Mouse (Mus musculus) olfactory bulb, adult 2 months (tissue): ENCODE data around the gene Rgs3.

Experiments used
- CTCF ChIP-seq: fragments of 200-500 bp; IDR thresholded peaks from 2 replicates; pipeline ENCODE4 v1.5.1; 2012; ENCODE audit warnings: low read depth, mild to moderate bottlenecking, low read length, moderate library complexity; ENCODE audit not compliant: insufficient read depth
- POLR2A ChIP-seq: fragments of 200-500 bp; IDR thresholded peaks from 2 replicates; pipeline ENCODE4 v1.6.1; 2012; ENCODE audit warnings: mild to moderate bottlenecking, low read depth, low read length, moderate library complexity; ENCODE audit not compliant: insufficient read depth

DNA sequence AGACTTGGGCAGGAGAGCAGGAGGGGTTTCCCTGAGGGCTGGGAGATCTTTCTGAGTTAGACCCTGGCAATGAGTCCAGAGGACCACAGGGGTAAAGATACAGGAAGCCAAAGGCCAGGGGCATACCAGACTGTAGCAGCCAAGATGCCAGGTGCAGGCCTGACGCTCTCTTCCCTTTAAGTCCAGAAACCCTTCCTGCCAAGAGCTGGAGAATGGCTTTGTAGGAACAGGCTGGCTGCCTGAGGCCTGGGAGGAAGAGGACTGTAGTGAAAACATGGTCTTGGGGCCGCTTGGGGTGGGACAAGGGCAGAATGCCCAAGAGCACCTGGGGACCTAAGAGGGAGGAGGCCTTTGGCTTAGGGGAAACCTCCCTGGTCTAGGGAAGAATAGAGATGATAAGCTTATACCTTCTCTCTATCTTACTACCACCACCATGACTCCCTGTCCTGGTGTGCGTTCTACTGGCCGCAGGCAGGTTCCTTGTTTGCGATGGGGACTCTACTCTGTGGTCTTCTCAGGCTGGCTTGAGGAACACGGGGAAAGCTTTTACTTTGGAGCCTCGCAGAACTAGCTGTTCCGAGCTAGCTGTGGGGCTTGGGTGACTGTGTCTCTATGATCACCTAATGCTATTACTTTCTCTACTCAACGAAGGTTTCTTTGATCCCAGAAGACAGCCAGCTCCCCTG, 46.4 kb downstream of the Rgs3 start:
- TF ChIP-seq CTCF: no peak
- TF ChIP-seq POLR2A: no peak
